Mouse (Mus musculus): ENCODE results near the gene Polr3f.

Polr3f gene

GRCm38 (mm10) chr2:144526981-144527820 is at the start of gene Polr3f, which contains the start of gene Dzank1:
Gene Polr3f, plus strand, starts transcription at chr2:144527718.
Gene Dzank1, minus strand, starts transcription at chr2:144527414.
- peak; percentile 97 for DNase-seq

- no peak for DNase-seq
Observed at GRCm38 (mm10) chr2:144479421-144479820, 48.1 kb upstream of the Polr3f start.

GRCm38 (mm10) chr2:144484084-144484483 is 43.4 kb upstream of the Polr3f start:
- DNase-seq, result no peak

- no peak for DNase-seq
Observed at GRCm38 (mm10) chr2:144485439-144485838, 42.1 kb upstream of the Polr3f start.

GRCm38 (mm10) chr2:144487476-144487875 is 40.0 kb upstream of the Polr3f start:
- no peak for DNase-seq

- no peak for DNase-seq
Observed at GRCm38 (mm10) chr2:144489342-144489741, 38.2 kb upstream of the Polr3f start.

- no peak for DNase-seq
Observed at GRCm38 (mm10) chr2:144502134-144502533, 25.4 kb upstream of the Polr3f start.

GRCm38 (mm10) chr2:144514619-144515018 is 12.9 kb upstream of the Polr3f start:
- DNase-seq, result no peak

GRCm38 (mm10) chr2:144519772-144520171 is 7.7 kb upstream of the Polr3f start:
- no peak for DNase-seq

GRCm38 (mm10) chr2:144525856-144526255 is 1.7 kb upstream of the Polr3f start:
- DNase-seq, result peak; percentile 37

- no peak for DNase-seq
Observed at GRCm38 (mm10) chr2:144527821-144528174, 280 bp downstream of the Polr3f start.

- no peak for DNase-seq
Observed at GRCm38 (mm10) chr2:144537123-144537522, 9.6 kb downstream of the Polr3f start.

GRCm38 (mm10) chr2:144541246-144541645 is 13.7 kb downstream of the Polr3f start:
- DNase-seq, result no peak

- DNase-seq, result no peak
Observed at GRCm38 (mm10) chr2:144543670-144544069, 16.2 kb downstream of the Polr3f start.

- no peak for DNase-seq
Observed at GRCm38 (mm10) chr2:144544630-144545029, 17.1 kb downstream of the Polr3f start.

- DNase-seq, result no peak
Observed at GRCm38 (mm10) chr2:144545061-144545460, 17.5 kb downstream of the Polr3f start.

- DNase-seq, result no peak
Observed at GRCm38 (mm10) chr2:144545481-144545880, 18.0 kb downstream of the Polr3f start.

GRCm38 (mm10) chr2:144547559-144547958 is 20.0 kb downstream of the Polr3f start:
- DNase-seq, result no peak

GRCm38 (mm10) chr2:144550529-144550928 is 23.0 kb downstream of the Polr3f start, which contains the start of gene Rbbp9:
Gene Rbbp9, minus strand, starts transcription at chr2:144550869.
- DNase-seq, result peak; percentile 67

GRCm38 (mm10) chr2:144553905-144554304 is 26.4 kb downstream of the Polr3f start:
- DNase-seq, result no peak

GRCm38 (mm10) chr2:144555286-144555819 is 27.8 kb downstream of the Polr3f start:
- DNase-seq, result no peak

- DNase-seq, result peak; percentile 96
Observed at GRCm38 (mm10) chr2:144555820-144556552, 28.5 kb downstream of the Polr3f start, which contains the start of gene Sec23b. Gene Sec23b, plus strand, starts transcription at chr2:144556229.

- DNase-seq, result no peak
Observed at GRCm38 (mm10) chr2:144588723-144589122, 61.2 kb downstream of the Polr3f start.
